Mouse (Mus musculus) activated CD4-positive, CD25-positive, alpha-beta regulatory T cell, adult 4 months (primary cell): ENCODE measurements at regions not wholly inside any gene's neighbourhood (a gene's known extent, or its start where the extent isn't known, plus 50 kb on each side); places are given as distances from the start of the nearest gene placed in this dataset.

Experiments
- ATAC-seq: one replicate; pipeline ENCODE4 v1.8.0; 2017

DNA sequence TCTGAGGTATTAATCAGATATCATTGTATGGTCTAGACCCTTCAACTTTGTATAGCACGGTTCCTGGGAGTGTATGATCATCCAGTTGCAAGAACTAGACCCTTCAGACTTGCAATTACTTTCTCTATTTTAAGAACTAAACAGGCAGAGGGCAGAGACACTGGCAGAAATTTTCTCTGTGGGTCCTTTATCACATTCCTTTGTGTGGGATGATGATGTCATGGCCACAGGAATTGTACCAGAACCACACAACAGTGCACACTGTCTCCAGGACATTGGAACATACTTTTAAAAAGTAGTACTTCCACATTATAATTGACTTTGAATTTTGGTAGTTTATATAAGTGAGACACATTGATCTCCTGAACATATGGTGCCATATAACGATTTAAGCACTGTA lies 674.2 kb downstream of the Rfpl4b start:
- no peak for ATAC-seq

DNA sequence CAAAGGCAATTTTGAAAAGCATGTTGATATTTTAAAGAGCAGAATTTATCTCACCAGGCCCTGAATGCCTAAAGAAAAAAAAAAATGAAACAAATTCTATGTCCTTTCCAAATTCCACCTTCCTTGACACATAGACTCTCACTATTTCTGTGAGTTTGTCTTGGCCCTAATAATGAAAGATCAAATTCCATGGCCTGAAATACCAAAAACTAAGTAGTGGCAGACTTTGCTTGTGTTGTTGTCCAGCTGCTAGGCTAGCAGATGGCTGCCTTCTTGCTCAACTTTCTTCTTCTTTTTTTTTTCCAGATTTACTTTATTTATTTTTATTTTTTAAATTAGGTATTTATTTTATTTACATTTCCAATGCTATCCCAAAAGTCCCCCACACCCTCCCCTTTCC lies 682.4 kb downstream of the Rfpl4b start:
- ATAC-seq = no peak

- no peak for ATAC-seq
Measured at GRCm38 (mm10) chr10:38121911-38122573, 699.5 kb downstream of the Rfpl4b start.

- ATAC-seq = no peak
Measured at GRCm38 (mm10) chr10:38118601-38119000, 703.0 kb downstream of the Rfpl4b start.

DNA sequence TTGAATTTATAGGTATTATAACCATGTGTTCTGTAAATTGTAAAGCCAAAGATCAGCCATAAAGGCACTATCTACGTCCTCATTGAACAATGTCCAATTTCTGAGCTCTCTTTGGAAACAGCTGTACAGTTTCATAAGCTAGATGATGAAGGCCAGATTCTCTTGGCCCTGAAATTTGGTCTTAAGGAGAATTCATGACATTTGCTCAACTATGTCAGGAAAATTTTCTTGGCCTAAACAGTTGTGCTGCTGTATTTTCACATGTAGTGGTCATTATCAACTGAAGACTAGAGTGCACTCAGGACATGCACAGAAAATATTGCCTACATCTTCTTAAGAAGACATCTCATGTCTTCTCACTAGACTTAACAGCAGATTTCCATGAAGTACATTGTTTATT lies 705.1 kb downstream of the Rfpl4b start:
- ATAC-seq = no peak

DNA sequence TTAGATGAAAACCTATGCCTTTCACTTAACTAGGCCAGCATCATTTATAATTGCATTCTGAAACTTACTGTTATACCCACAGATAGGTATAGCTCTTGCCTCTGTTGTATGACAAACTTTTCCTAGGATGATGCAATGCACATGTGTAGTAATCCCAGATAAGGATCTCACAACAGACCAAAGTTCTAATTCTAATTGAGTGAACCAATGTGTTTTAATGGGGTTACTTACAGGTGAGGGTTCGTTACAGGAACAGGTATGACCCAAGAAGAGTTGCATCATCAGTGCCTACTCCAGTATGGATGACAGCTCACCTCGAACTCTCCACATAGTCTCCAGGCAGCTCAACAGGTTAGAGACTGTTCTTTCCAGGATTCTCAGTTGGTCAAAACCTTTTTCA lies 707.4 kb downstream of the Rfpl4b start:
- ATAC-seq = no peak

DNA sequence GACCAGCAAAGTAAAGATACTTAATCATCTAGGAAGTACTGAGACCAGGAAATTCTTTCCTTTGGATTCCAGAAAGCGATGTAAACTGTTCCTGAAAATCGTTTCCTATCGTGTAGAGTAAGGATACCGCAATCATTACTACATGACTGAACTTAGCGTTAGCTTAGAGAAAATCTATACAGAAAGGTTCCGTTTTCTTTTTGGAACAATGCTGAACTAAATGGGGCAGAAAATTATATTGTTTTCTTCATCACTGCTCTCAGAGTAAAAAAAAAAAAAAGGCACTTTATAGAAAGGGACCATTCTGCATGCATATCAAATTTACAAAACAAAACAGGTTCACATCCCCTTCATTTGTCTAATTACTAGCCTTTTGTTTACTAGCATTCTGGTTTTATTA lies 713.0 kb downstream of the Rfpl4b start:
- ATAC-seq = no peak

GRCm38 (mm10) chr10:38103570-38103969 lies 718.0 kb downstream of the Rfpl4b start:
- no peak for ATAC-seq

- no peak for ATAC-seq
Measured at GRCm38 (mm10) chr10:38078521-38078920, 743.1 kb downstream of the Rfpl4b start.

DNA sequence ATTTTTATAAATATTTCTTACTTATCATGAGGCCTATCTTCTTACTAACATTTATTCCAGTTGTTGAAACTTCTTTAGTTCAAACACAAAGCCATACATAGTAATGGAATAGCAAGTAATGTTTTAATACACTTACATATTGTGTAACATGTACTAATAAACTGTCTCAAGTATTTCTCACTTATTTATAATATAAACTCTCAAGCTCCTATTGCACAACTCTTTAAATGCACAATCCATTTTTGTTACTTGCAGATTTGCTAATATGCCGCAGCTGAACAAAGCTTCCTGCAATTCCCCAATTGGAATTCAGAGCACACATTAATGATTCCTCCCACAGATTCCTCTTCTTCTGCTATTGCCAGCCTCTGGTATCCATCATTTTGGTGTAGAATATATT lies 749.2 kb downstream of the Rfpl4b start:
- ATAC-seq = no peak

DNA sequence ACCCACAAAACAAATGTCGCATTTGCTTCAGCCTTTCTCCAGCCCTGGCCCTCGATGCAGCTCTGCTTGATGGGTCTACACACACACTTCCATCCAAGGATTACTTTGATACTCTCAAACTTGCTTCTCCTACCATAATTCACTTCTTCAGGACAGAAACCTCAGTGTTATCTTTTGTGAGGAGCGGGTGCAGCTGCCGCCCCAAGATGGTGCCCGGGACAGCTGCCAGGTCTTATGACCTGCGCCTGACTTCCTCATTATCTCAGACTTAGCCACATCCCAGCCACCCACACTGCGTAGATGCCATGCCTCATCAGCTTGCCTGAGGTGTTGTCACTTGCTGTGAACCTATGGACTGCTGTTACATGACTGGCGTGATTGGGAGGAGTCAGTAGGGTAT lies 762.5 kb downstream of the Rfpl4b start:
- ATAC-seq = no peak

- ATAC-seq = no peak
Measured at GRCm38 (mm10) chr10:38010452-38010851, 811.1 kb downstream of the Rfpl4b start.

DNA sequence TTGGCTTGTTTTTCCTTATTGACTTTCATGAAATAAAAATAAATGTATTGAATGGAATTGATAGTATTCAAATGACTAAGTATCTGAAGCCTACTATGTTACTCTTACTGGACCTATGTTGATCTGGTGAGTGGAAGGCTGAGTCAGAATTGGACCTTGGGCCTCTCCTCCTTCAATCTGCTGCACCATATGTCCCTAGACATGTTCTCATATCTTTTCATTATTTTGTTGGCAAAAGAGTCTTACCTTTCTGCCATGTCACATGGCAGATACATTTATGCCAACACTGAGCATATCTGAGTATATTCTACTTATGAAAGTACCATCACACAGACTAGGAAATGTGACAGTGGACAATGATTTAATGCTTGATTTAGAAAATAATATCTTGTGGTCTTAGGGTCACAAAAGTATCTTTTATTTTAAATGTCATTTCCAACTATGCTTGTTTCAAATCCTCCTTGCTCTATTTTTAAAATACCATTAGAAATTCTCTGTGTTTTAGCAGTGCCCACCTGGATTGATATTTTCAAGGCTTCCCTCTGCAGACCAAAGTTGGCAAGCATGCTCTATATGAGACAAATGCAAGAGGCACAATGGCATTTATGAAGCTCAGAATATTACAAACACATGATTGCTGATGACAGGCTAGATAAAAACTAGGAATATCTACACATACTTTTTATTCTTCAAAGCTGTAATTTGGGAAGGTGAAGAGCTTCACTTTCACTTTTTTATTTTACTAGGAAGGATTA lies 825.7 kb downstream of the Rfpl4b start:
- no peak for ATAC-seq

DNA sequence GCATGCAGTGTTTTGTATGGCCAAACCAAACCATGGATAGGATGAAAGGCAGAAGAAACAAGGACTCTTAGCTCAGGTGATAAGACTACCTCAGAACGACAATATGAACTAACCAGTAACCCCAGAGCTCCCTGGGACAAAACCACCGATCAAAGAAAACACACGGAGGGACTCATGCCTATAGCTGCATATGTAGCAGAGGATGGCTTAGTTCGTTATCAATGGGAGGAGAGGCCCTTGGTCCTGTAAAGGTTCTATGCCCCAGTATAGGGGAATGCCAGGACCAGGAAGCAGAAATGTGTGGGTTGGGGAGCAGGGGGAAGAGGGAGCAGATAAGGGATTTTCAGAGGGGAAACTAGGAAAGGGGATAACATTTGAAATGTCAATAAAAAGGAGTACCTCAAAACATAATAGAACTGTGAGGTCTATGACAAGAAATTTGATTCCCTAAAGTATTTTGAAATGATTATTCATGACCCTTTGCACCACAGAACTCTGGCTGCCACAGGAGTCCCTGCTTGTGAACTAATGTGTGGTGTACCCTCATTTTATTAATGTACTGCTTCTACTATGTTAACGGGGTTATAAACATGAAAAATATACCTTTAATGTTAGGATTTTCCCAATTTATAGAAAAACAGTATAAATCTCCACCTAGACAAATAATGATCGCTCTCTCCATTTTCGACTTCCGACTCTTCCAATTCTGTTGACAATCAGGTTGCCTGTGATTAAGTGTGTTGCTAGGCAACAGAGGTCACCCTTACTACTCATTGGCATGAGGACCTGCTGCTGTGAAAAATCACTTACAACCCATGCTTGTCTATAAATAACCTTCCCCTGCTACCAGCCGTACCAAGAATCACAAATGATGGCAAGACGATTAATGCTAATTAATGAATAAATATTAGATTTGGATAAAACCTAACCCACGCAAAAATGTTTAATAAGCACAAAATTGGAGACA lies 833.0 kb downstream of the Rfpl4b start:
- no peak for ATAC-seq

- ATAC-seq = no peak
Measured at GRCm38 (mm10) chr10:37978899-37979539, 840.3 kb upstream of the Marcks start.

GRCm38 (mm10) chr10:37960051-37960450 lies 821.3 kb upstream of the Marcks start:
- ATAC-seq = no peak

DNA sequence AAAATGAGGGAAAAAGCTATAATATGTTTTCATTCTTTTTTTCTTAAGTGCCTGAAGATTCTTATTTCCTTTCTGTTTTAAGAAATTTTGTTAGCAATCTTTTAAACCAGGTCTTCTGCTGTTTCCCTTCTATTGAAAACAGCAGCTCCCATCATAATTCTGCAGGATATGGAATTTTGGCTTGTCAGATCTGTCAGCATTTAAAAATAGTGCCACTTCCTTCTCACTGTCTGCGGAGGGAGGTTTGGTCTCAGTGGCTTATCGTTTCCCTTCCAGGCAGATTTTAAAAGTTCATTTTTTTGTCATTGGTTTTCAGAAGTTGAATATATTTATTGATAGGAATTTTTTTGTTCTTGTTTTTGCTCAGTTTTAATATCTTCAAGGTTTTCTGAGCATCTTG lies 776.1 kb upstream of the Marcks start:
- no peak for ATAC-seq

GRCm38 (mm10) chr10:37911669-37912068 lies 772.9 kb upstream of the Marcks start:
- no peak for ATAC-seq

- ATAC-seq = no peak
Measured at GRCm38 (mm10) chr10:37908276-37908675, 769.6 kb upstream of the Marcks start.

GRCm38 (mm10) chr10:37907731-37908130 lies 769.0 kb upstream of the Marcks start:
- ATAC-seq = no peak

GRCm38 (mm10) chr10:37887961-37888360 lies 749.2 kb upstream of the Marcks start:
- no peak for ATAC-seq

DNA sequence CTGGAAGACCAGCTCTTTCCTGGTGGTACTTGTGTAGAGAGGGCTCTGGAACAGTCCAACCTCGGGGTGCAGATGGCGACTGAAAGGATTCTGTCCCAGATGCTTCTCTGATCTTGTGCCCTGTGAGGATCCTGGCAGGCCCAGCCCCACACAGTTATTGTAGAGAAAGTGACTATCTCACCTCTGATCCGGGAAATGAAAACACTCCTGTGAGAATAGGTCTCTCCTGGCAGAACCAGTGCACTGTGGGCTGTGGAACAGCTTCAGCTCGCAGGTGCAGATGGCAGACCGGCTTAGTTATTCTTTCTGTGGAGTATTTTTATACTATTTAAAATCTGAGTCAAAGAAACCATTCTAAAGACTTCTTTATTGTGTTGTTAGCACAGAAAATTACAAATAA lies 742.1 kb upstream of the Marcks start:
- ATAC-seq = no peak

- no peak for ATAC-seq
Measured at GRCm38 (mm10) chr10:37873925-37874324, 735.2 kb upstream of the Marcks start.
